Mouse (Mus musculus) liver, adult (tissue): ENCODE data around the gene Clasp1.

Experiments
- GATA4 ChIP-seq: IDR thresholded peaks from 2 replicates; pipeline ENCODE4 v1.6.1; 2014; ENCODE audit warnings: mild to moderate bottlenecking, low read length; ENCODE audit not compliant: insufficient replicate concordance

Gene Clasp1

GRCm38 (mm10) chr1:118425982-118426381 lies 37.1 kb downstream of the Clasp1 start:
- TF ChIP-seq GATA4, result no peak

GRCm38 (mm10) chr1:118428354-118429084 lies 39.7 kb downstream of the Clasp1 start:
- TF ChIP-seq GATA4, result peak; percentile 28; the same call in 1 of the 2 replicates

GRCm38 (mm10) chr1:118431548-118431947 lies 42.7 kb downstream of the Clasp1 start:
- TF ChIP-seq GATA4, result no peak

DNA sequence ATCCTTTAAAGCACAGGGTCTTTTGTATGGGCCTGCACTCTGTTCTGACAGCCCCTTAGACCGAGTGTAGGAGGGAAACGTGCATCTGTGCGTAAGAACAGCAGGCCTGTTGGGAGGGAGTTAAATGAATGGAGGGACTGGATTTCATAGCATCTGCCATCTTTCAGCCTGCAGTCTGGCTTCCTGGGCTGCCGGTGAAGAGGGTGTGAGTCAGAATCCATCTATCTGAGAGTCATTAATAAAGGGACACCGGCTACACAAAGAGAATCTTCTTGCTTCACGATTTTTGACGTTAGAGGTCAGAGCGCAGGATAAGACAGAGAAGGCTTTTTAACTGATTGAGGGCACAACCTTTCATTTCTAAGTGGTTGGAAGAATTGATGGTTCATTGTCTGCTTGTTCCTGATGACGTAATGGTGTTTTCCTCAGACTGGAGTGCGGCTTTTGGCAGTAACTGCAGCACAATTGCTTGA lies 46.2 kb downstream of the Clasp1 start:
- TF ChIP-seq GATA4, result no peak

DNA sequence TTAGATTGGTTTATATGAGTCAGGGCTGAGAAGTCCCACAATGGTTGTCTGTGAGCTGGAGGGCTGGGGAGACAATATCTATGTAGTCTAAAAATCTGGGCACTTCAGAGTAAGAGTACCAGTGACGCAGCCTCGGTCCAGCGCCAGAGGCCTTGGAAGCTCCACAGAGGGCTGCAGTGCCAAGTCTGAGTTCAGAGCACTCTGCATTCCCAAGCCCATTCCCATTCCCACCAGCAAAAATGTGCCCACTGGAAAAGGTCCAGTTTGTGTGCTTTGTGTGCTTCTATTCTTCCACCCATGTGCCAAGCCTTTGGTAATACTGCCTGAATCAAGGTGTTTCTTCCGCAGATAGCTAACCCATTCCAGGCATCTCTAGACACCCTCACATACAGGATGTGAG lies 49.0 kb downstream of the Clasp1 start:
- no peak for TF ChIP-seq GATA4

- no peak for TF ChIP-seq GATA4
Observed at GRCm38 (mm10) chr1:118438332-118438731, 49.5 kb downstream of the Clasp1 start.

GRCm38 (mm10) chr1:118440547-118440946 lies 51.7 kb downstream of the Clasp1 start:
- no peak for TF ChIP-seq GATA4

DNA sequence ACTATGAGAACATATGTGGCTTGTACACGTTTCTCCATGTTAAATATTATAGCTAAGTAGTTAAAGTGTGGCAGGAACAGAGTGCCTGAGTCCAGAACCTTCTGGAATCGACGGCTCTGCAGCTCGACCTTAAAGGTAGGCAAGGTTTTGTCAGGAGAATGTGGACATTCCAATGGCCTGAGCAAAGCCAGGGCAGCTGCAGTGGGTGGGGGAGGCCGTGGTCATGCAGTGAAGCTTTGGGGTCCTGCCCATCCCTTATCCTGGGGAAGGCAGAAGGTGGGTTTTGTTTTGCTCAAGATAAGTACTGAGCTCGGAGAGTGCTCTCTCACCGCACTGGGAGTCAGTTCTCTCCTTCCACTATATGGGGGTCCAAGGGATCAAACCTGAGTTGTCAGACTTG lies 55.6 kb downstream of the Clasp1 start:
- TF ChIP-seq GATA4, result no peak

GRCm38 (mm10) chr1:118444988-118445387 lies 56.1 kb downstream of the Clasp1 start:
- no peak for TF ChIP-seq GATA4

DNA sequence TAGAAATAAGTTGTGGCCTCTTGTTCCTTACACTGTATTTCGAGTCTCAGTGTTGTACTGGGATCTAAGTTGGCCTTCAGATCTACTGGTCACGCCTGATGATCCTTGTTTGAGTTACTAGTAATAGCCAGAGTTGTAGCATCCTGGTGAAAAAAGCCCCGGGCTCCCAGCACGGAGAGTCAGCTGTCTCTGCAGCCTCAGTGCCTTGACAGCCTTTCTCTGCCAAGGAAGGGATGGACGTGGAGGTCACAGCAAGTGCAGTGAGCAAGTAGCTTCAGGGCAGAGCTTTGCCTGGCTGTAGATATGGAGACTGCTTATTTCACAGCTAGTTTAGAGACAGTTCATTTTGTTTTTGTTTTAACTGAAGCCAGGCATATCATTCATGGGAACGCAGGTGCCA lies 56.6 kb downstream of the Clasp1 start:
- no peak for TF ChIP-seq GATA4

GRCm38 (mm10) chr1:118446006-118446405 lies 57.1 kb downstream of the Clasp1 start:
- no peak for TF ChIP-seq GATA4

- no peak for TF ChIP-seq GATA4
Observed at GRCm38 (mm10) chr1:118447131-118447530, 58.3 kb downstream of the Clasp1 start.

DNA sequence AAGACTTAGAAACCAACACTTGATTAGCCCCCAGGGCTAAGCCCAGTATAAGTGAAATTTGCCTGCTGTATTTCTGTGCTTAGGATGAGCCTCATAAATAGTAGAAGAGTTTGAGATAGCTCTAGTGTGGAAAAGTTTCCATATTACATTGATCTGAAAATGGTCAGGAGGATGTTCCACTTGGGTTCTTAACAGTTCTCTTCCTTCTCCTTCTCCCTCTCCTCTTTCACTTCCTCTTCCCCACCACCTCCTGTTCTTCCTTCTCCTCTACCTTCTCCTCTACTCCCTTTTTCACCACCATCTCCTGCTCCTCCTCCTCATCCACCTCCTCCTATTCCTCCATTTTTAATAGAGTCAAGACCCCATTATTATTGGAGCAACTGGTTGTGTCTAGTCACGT lies 59.4 kb downstream of the Clasp1 start:
- no peak for TF ChIP-seq GATA4

GRCm38 (mm10) chr1:118450891-118451450 lies 62.1 kb downstream of the Clasp1 start:
- TF ChIP-seq GATA4, result no peak

DNA sequence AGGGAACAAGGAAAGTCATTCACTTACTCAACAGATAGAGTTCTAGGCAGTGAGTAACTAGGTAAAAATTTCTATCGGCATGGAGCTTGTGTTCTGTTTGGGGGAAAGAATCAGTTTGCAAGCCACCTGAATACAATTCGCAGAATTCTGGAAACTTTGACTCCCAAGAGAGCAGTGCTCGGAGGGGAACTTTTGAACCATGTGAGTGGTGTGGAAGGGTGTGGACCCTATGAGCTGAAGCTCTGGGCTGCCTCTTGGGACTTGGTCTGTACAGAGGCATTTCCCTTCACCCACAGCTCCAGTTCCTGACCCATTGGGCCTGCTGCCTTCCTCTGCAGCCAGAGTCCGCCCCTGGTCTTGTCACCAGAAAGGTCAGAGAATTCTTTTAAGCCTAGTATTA lies 64.7 kb downstream of the Clasp1 start:
- TF ChIP-seq GATA4, result no peak

DNA sequence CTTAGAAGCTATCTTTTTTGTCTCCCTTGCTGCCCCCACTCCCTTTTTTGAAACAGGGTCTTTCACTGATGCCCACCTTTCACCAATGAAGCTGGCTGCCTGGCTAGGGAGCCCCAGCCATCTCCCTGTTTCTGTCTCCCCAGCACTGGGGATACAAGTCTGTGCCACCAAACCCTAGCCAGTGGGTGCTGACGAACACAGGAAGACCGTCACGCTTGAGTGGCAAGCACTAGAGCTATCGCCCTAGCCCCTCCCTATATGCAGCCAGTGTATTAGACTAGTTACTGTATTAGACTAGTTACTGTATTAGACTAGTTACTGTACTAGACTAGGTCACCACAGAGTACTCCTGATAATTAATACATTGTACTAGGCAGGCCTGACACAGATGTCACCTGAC lies 66.0 kb downstream of the Clasp1 start:
- TF ChIP-seq GATA4, result no peak
